Mouse (Mus musculus) right cerebral cortex, postnatal 4 days (tissue): ENCODE data around the gene Olfr147.
"Not testable (repeated sequence)": the region's sequence is repeated elsewhere in the genome, so short reads cannot be mapped to it uniquely, and the experiment has no call there.

ENCODE experiments used
- DNase-seq: peaks from one replicate; pipeline ENCODE4 v3.0.0-alpha.2; 2022

The Olfr147 gene

DNA sequence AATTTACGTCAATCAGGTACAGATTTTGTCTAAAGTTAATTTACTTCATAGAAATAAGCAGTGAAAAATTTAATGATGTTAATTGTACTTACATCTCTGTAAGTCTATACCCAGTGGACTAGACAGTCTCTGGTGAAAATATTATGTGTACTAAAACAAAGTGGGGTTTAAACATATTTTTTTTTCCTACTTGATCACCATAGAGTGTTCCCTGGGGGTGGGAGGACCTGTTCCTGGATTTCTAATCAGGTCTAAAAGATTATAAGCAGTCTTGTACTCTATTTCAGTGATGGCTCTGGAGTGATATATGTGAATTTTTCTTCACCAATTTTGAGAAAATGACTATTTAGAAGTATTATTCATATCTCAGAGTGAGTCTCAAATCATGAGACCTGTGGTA lies at the start of gene Olfr147:
Olfr147 (plus strand) TSS at position 301 of the 400 bp plus-strand sequence.
- DNase-seq: no peak

GRCm38 (mm10) chr9:38366596-38366995 lies 34.9 kb upstream of the Olfr147 start, which contains the start of gene Olfr250:
TSS of gene Olfr250 (plus strand) at chr9:38366896.
- no peak for DNase-seq

GRCm38 (mm10) chr9:38376786-38377185 lies 24.7 kb upstream of the Olfr147 start, which contains the start of gene Olfr251:
TSS of gene Olfr251 (plus strand) at chr9:38377086.
- DNase-seq: no peak

- not testable (repeated sequence) for DNase-seq
Measured at GRCm38 (mm10) chr9:38407502-38407901, 6.0 kb downstream of the Olfr147 start.

GRCm38 (mm10) chr9:38413502-38413901 lies 12.0 kb downstream of the Olfr147 start:
- DNase-seq: not testable (repeated sequence)

GRCm38 (mm10) chr9:38423801-38424200 lies 22.3 kb downstream of the Olfr147 start:
- DNase-seq: no peak

DNA sequence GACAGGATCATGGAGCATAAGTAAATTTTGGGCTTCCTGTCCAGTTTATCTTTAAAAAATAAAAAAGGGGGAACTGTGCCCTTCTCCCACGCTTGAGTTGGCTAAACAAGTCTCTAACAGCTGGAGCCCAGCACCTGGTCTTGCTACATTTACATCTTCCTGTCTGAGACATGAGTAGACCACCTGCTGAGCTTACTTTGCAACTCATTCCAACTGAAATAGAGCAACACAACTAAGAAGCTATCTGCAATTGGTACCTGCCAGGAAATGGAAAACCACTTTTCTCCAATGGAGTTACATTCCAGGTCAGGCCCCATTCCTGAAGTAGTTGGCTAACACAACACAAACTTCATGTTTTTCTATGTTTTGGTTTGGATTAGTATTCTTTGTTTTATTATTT lies 25.5 kb downstream of the Olfr147 start:
- no peak for DNase-seq

- no peak for DNase-seq
Measured at GRCm38 (mm10) chr9:38429155-38429554, 27.7 kb downstream of the Olfr147 start, which contains the start of gene Olfr901. TSS of gene Olfr901 (plus strand) at chr9:38429455.

GRCm38 (mm10) chr9:38447352-38447751 lies 45.9 kb downstream of the Olfr147 start, which contains the start of gene Olfr902:
TSS of gene Olfr902 (plus strand) at chr9:38447652.
- no peak for DNase-seq
